Mouse (Mus musculus): Measurements from ENCODE around the gene Vkorc1.
"Not testable (repeated sequence)": the region's sequence is repeated elsewhere in the genome, so short reads cannot be mapped to it uniquely, and the experiment has no call there.

Gene Vkorc1

DNA sequence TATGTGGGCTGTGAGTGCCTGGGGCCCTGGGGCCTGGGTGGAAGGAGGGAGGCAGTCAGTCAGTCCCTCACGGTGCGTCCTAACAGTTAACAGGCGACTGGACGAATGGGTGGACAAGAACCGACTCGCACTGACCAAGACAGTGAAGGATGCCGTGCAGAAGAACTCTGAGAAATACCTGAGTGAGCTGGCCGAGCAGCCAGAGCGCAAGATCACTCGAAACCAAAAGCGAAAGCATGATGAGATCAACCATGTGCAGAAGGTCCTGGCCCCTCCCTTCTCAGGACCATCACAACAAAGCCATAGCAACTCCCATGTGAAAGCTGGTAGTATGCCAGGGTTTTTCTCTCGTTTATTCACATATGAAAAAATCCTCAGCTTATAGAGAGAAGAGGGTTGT lies 19.9 kb upstream of the Vkorc1 start:
- DNase-seq (ENCODE audit: low read depth), result no peak

DNA sequence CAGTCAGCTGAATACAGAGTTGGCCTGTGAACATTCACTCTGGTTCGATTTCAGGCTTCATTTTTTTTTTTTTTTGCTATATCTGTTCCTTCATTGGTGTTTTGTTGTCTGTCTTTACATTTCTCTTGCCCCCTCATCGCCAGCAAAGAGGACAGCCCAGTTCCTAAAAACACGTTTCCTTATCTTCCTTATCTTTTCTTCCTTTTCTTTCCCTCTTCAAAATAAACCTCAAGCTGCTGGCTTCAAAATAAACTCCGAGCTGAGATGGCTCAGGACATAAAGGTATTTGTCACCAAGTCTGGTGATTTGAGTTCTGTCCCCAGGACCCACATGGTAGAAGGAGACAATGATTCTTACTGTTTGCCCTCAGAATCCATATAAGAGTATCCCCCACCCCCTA lies 17.5 kb upstream of the Vkorc1 start:
- no peak for DNase-seq (ENCODE audit: low read depth)

DNA sequence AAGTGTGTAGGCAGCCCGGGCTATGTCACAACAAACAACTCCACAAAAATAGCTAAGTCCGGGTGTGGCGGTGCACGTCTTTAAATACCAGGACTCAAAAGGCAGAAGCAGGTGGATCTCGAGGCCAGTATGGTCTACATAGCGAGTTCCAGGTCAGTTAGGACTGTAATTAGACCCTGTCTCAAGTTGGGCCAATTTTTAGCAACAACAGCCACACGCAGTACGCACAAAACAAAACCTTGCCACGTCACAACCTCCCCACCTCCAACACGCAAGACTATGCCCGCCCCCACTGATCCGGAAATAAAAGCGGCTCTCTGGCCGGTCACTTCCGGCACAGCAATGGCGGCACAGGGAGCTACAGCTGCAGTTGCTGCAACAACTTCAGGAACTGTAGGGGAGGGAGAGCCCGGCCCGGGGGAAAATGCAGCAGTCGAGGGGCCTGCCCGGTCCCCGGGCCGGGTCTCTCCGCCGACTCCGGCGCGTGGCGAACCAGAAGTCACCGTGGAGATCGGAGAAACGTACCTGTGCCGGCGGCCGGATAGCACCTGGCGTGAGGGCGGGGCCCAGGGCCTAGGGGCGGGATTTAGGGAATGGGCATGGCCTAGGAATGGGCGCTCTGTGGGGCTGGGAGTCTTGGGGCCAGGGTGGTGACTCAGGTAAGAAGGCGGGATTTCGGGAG lies 16.9 kb upstream of the Vkorc1 start, which contains the start of gene Kat8:
Gene Kat8, plus strand, starts transcription at position 327 of the 682 bp plus-strand sequence.
- peak; percentile 93 for DNase-seq (ENCODE audit: low read depth)

DNA sequence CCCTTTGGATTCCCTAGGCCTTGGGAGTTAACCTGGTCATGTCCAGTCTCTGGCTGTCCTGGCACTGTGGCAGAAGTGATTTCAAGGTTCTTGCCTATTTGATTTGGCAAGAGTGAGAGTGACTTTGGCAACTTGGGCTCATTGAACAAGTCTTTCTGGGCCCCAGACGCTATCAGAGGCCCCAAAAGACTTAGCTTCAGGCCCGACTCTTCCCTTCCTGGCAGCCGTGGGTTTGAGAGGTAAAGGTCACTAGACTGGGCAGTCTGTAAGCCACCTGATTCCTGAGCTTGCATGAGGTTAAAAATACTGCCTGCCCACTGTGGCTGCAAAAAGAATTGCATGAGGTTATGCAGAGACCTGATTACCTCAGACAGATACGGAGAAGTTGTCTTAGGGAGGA lies 13.2 kb upstream of the Vkorc1 start:
- DNase-seq (ENCODE audit: low read depth), result no peak

DNA sequence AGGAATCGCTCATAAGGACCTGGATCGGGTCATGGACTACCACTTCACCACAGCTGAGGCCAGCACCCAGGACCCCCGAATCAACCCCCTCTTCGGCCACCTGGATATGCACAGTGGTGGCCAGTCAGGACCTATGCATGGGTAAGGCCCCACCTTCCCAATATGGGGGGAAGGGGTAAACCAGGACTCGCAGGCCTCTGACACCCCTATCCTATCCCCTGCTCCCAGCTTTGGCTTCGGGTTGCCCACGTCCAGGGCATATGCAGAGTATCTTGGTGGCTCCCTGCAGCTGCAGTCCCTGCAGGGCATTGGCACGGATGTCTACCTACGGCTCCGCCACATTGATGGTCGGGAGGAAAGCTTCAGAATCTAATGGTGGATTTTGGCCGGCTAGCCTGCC lies 12.5 kb upstream of the Vkorc1 start:
- no peak for DNase-seq (ENCODE audit: low read depth)

DNA sequence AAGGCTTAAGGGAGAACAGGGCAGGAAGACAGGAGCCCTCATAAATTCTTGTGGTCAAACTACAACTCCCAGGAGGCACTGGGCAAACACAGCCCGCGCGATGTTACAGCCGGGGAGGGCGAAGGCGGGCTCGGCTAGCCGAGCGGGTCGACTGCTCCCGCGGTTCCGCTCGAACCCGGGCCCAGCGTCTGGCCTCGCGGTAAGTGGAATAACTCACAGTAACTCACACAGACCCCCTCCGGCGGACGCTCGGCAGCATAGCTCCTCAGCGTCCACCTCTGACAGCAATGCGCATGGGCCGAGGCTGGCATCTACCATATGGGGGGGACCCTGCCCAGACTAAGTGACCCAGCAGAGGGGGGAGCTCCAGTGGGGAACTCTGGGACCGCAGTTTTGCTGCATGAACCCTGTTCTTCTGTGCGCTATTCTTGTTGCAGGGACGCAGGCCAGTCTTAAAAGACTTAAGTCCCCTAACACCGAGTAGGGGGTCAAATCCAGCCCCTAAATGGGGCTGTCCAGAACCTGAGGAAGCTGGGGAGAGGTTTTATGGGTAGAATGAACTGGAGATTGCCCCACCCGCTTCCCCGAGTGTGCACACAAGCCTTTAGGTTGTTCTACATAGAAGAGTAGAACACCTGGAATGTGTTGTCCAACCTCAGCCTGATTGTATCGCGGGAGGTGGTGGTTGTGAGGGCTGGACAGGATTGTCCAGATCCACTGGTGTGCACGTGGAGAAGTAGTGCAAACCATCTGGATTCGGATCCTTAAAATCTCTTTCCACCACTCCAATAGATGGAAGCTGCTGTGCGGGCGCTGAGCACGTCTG lies 8.8 kb upstream of the Vkorc1 start, which contains the start of gene Bckdk:
Gene Bckdk, plus strand, starts transcription at position 112 of the 826 bp plus-strand sequence.
- DNase-seq (ENCODE audit: low read depth), result peak; percentile 72

DNA sequence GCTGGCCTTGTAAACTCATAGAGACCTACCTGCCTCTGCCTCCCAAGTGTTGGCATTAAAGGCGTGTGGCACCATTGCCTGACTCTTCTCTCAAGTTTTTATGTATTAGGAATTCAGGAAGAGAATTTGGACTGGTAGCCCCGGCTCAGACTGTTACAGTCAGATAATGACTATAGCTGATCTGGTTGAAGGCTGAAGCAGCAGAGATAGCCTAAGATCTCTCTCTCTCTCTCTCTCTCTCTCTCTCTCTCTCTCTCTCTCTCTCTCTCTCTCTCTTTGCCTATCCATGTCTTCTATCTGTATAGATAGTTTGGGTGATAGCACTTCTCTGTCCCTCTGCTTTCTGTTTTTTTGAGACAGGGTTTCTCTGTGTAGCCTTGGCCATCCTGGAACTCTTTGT lies 6.4 kb upstream of the Vkorc1 start:
- DNase-seq (ENCODE audit: low read depth), result no peak

DNA sequence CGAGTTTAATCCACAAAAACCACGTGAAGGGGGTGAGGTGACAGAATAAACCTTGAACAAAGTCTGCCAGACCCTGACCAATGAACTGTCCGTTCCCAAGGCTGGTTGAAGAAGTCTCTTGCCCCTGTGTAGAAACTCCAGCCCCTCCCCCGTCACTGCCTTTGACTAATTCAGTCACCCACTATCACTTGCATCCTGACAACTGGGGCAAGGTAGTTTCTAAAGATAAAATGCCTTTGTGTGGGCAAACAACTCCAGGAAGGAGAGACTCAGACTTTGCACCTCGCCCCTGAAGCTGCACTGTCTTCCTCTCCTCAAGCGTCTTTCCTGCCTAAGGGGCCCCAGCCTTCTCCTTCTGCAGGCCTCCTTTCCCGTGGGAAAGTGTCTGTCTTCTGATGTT lies 4.6 kb upstream of the Vkorc1 start:
- no peak for DNase-seq (ENCODE audit: low read depth)

DNA sequence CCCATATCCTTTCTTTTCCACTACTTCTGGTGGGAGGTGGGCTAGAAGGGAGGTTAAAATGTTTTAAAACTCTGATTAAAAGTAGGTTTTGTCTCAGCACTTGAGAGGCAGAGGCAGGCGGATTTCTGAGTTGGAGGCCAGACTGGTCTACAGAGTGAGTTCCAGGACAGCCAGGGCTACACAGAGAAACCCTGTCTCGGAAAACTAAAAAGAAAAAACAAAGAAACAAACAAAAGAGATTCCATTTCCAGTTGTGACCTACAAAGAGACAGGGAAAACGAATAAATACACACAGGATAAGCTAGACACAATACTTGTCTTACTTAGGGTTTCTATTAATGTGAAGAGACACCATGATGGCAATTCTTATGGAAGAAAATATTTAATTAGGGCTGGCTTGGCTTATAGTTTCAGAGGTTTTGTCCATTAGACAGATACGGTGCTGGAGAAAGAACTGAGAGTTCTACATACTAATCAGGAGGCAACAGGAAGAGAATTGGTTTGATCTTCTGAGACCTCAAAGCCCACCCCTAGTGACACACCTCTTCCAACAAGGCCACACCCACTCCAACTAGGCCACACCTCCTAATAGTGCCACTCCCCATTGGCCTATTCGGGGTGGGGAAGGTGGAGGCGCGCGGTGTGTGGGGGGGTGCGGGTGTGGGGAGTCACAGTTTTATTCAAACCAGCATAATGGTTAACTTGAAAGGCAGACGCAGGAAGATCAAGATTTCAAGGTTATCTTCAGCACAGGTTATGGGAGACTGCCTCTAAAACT lies 3.0 kb upstream of the Vkorc1 start:
- DNase-seq (ENCODE audit: low read depth), result peak; percentile 68

DNA sequence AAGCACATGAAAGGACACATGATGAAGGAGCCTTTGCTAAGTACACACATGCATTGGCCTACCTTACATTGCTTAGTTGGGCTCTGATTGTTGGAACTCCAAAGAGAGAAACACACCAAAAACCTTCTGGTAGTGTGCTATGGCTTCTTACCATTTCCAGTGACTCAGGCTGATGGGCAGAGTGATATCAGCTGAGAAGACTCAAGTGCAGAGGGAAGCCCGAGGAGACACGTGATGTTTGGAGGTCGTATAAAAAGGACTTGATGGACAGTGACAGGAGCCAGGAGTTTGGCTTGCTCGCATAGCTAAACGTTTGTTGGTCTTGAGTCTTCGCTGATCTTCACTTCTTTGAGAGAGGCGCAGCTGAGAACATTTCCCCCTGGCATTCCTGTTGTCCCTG lies 2.1 kb upstream of the Vkorc1 start:
- DNase-seq (ENCODE audit: low read depth), result no peak

DNA sequence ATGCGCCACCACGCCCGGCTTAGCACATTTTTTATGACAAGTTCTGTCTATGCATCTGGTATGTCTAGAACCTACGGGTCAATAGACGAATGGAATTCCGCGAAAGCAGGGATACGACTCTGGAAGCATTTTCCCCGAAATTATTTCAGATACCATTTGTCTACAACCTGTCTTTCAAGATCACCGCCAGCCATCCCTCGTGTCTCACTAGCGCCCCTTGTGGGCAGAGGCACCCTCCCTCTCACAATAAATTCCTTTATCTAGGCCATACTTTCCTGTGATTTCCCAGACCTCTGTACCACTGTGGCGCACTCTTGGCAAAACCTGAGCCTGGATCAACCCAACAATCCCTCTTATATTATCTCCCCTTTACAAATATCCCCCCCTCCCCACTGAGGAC lies 967 bp upstream of the Vkorc1 start:
- peak; percentile 81 for DNase-seq (ENCODE audit: low read depth)

DNA sequence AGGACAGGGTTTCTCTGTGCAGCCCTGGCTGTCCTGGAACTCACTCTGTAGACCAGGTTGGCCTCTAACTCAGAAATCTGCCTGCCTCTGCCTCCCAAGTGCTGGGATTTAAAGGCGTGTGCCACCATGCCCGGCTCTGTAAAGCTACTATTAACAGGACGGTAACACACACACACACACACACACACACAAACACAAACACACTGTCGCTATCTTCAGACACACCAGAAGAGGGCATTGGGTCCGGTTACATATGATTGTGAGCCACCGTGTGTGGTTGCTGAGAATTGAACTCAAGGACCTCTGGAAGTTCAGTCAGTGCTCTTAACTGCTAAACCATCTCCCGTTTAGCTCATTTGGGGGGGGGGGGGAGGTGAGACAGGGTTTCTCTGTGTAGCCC lies 474 bp upstream of the Vkorc1 start:
- DNase-seq (ENCODE audit: low read depth), result not testable (repeated sequence)

DNA sequence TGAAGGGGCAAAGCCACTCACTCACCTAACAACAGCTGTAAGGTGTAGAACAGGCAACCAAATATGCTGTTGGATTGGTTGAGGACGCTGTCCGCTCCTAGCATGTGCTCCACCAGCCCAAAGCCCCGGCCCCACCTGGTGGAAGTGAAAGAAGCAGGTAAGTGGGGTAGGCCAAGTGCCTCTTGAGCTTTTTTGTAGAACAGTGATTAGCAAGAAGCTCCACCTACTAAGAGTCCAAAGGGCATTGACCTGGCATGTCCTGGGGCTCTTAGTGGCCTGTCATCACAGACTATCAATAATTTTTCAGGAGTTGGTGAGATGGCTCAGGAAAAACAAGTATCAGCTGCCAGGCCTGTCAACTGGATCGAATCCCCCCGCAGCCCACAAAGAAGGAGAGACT lies 937 bp downstream of the Vkorc1 start:
- DNase-seq (ENCODE audit: low read depth), result no peak

DNA sequence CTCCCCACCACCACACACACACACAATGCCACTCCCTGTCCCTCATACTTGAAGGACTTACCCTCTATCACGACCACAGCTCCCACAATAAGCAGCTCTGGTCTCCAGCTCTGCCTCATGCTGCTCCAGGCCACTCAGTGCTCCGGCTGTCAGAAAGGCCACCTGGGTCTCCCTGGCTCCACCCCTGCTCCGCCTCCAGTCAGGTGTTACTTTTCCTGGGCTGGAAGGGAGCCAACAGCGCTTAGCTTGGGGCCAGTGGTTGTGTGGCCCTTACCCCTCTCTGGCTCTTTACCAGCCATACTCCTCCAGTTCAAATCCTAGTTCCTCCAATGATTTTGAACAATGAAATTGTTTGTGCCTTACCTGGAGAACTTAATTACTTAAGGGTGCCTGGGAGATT lies 4.6 kb downstream of the Vkorc1 start, which contains the start of gene Prss53:
Gene Prss53, minus strand, starts transcription at position 173 of the 400 bp plus-strand sequence.
- no peak for DNase-seq (ENCODE audit: low read depth)

DNA sequence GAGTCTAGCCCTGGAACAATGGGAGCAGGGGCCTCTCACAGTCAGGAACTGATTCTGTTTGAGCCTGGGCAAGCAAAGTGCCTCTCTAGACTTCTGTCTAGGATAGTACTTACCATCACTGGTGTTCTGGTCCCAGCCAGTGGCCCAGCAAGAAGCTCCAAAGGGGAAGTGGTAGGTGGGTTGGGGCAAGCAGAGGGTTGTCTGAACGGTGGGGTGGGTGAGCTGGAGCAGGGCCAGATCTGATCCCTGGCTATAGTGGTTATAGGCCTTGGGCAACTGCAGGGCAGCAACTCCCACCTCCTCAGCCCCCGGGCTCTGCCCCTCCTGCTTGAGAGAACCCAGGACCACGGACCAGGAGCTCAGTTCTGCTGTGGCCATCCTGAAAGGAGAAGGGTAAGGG lies 6.6 kb downstream of the Vkorc1 start:
- DNase-seq (ENCODE audit: low read depth), result no peak

DNA sequence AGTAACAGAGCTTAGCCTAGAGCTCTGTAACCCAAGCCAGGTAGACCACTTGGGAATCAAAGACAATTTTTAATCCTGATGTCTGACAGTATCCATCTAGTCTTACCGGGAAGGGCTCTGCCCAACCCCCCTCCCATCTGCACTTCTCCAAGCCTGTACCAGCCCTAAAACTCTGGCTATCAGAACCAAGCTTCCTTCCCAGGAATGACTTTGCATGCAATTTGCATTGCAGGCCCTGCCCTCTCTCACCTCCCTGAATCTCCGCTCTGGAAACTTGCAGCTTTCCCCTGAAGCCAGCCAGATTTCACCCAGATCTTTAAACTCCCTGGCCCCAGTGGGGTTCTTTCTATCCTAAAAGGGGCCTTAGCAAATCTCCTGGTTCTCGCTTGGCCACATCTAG lies 7.6 kb downstream of the Vkorc1 start:
- DNase-seq (ENCODE audit: low read depth), result no peak

DNA sequence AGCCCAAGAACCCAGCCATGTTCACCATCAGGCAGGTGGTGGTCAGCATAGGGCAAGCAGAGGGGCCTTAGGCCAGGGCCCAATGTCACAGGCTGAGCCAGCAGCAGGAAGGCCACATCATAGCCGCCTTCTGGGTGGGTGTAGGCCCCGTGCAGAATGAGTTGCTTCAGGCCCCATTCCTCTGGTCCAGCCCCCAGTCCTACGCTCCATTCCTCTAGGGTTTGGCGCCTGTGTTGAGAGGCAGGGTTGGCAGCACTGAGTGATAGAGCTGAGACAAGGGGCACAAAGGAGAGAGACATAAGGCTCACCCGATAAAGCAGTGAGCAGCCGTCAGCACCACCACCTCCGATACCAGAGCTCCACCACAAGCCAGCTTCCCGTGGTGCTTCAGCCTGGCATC lies 8.2 kb downstream of the Vkorc1 start:
- DNase-seq (ENCODE audit: low read depth), result no peak

DNA sequence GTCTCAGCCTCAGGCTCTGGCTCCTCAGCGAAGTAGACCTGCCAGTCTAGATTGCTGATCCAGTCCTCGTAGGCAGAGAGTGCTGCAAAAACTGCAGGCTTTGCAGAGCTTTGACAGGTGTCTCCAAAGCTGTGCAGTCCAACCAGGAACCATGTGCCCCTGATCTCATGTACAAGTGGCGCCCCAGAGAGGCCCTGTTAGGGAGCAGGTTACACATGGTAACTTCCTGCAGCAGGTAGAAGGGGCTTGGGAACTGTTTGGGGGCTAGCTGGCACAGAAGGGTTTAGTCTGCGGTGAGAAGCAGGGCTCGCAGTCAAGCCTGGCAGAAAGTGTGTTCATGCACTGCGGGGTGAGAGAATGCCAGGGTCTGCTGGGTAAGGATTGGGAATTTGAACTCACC lies 8.9 kb downstream of the Vkorc1 start:
- DNase-seq (ENCODE audit: low read depth), result no peak

DNA sequence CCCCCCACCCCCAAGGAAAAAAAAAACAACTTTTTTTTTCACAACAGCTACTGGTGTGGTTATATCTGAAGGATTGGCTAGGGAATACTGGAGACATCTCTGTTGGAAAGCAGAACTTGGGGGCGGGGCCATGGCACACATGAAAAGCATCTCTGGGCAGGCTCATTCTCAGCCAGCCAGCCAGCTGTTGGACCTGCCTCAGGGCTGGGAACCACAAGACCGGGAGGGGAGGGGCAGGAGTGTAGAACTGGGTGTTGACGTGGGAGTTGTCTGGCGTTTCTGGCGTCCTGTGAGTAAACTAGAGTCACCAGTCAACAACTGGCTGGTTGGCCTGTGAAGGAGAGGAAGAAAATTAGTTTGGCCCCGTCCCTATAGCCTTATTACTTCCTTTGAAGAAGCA lies 9.5 kb downstream of the Vkorc1 start:
- no peak for DNase-seq (ENCODE audit: low read depth)

DNA sequence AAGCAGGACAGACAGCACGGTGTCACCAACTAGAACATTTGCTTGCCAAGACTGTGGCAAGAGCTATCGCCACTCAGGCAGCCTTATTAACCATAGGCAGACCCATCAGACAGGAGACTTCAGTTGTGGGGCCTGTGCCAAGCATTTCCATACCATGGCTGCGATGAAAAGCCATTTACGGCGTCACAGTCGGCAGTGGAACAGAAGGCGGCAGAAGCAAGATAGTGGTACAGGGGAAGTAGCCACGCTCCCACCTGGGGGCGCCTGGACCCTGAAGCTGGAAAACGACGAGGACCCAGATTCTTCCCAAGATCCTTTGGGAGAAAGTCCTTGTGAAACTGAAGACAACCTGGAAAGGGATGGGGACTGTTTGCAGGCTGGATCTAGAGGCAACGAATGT lies 15.0 kb downstream of the Vkorc1 start:
- DNase-seq (ENCODE audit: low read depth), result no peak

DNA sequence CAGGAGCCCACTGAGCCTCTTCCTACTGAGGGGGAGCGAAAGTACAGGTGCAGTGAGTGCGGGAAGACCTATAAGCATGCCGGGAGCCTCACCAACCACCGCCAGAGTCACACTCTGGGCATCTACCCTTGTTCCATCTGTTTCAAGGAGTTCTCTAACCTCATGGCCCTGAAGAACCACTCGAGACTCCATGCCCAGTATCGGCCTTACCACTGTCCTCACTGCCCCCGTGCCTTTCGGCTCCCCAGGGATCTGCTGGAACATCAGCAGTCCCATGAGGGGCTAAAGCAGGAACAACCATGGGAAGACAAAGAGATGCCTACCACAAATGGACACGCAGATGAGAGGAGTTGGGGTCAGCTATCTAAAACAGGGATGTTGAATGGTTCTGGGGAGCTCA lies 16.1 kb downstream of the Vkorc1 start:
- DNase-seq (ENCODE audit: low read depth), result no peak

DNA sequence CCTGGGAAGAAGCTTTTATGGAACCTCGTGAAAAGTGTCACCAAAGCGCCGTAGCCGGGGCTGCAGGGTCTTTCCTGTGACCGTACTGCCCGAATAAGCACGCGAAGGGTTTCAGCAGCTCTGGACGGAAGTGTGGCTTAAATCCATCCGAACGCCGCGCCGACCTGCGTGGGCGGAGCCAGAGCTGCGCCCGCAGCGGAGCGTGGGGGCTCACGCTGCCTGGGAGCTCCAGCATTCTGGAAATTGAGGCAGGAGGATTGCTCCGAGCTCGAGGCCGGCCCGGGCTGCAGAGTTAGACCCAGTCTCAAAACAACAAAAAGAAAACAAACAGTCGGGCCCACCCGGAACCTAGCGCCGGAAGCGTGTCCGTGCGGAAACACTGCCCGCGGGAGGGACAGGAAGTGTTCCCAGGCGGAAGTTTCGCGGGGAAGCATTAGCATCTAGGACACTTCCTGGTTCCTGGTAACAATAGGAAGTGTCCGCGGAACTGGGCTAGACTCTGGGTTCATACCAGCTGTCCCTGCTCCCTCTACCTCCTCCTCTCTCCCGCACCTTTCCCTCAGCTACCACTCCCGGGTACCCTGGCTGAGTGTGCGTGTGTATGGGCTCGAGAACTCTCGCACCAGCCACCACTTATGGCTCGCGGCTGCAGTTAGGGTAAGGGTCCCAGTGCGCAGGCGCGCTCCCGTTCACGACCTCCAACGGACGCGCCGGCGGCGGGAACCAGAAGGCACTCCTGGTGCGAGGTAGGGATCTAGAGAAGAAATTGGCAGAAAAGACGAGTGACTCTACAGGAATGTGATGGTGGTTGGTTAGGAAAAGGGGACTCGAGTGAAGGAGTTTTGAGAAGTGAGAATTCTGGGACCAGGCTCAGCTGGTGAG lies 18.7 kb downstream of the Vkorc1 start, which contains the start of gene Zfp668:
Gene Zfp668, minus strand, starts transcription at position 362 of the 882 bp plus-strand sequence.
- peak; percentile 92 for DNase-seq (ENCODE audit: low read depth)
